Mouse (Mus musculus) v-Abl transformed pro-B cells (cell line): Measurements from ENCODE around the gene Crlf3.
"Not testable (repeated sequence)": the region's sequence is repeated elsewhere in the genome, so short reads cannot be mapped to it uniquely, and the experiment has no call there.

Source experiments
- in situ Hi-C, 2 experiments: fragments of 400-800 bp; cut with MboI; formaldehyde crosslinking; loops; one replicate each; pipeline ENCODE4 v1.15.1; 2025; ENCODE audit not compliant: unreplicated experiment in 2 of 2

Gene Crlf3

GRCm38 (mm10) chr11:80072365-80072764 is 8.4 kb downstream of the Crlf3 start:
- in situ Hi-C loops = loop anchor here in 1 of 2 experiments (10.0 kb wide), 1 partner anchor 548 kb away; the partner anchor contains the start of gene Evi2b

- in situ Hi-C loops = loop anchor here in 1 of 2 experiments (10.0 kb wide), 1 partner anchor 546 kb away; the partner anchor contains the start of gene Evi2b
These were observed 9.8 kb downstream of the Crlf3 start for GRCm38 (mm10) chr11:80071039-80071438.

- in situ Hi-C loops = loop anchor here in 1 of 2 experiments (10.0 kb wide), 1 partner anchor 545 kb away; the partner anchor contains the start of gene Evi2b
These were observed 11.0 kb downstream of the Crlf3 start for GRCm38 (mm10) chr11:80069815-80070214.

- in situ Hi-C loops = no loop called here
These were observed 13.2 kb downstream of the Crlf3 start for GRCm38 (mm10) chr11:80067558-80067957.

- in situ Hi-C loops = not testable (repeated sequence)
These were observed 14.4 kb downstream of the Crlf3 start for GRCm38 (mm10) chr11:80066373-80066772.

- in situ Hi-C loops = no loop called here
These were observed 18.6 kb downstream of the Crlf3 start for GRCm38 (mm10) chr11:80062159-80062558.

- in situ Hi-C loops = no loop called here
These were observed 24.6 kb downstream of the Crlf3 start for GRCm38 (mm10) chr11:80056141-80056540.

- in situ Hi-C loops = no loop called here
These were observed 26.1 kb downstream of the Crlf3 start for GRCm38 (mm10) chr11:80054659-80055058.

- in situ Hi-C loops = no loop called here
These were observed 27.6 kb downstream of the Crlf3 start for GRCm38 (mm10) chr11:80053171-80053570.

GRCm38 (mm10) chr11:80052456-80052855 is 28.3 kb downstream of the Crlf3 start:
- in situ Hi-C loops = no loop called here

GRCm38 (mm10) chr11:80050088-80050487 is 30.7 kb downstream of the Crlf3 start:
- in situ Hi-C loops = no loop called here

- in situ Hi-C loops = loop anchor here (10.0 to 25.0 kb wide), 3 partner anchors 98 to 1565 kb away; partner anchors contain the start of gene Tefm (in 1 of the 2)
These were observed 33.9 kb downstream of the Crlf3 start for GRCm38 (mm10) chr11:80046856-80047255.

GRCm38 (mm10) chr11:80043419-80043817 is 37.4 kb downstream of the Crlf3 start:
- in situ Hi-C loops = loop anchor here (5.0 to 25.0 kb wide), 5 partner anchors 101 to 1569 kb away; partner anchors contain the start of genes Rnf135 (in 1 of the 2) and Tefm (in 1 of the 2)

GRCm38 (mm10) chr11:80042615-80043418 is 38.0 kb downstream of the Crlf3 start:
- in situ Hi-C loops = loop anchor here (5.0 to 25.0 kb wide), 5 partner anchors 102 to 1569 kb away; partner anchors contain the start of genes Rnf135 (in 1 of the 2) and Tefm (in 1 of the 2)

- in situ Hi-C loops = loop anchor here (25.0 kb wide), 2 partner anchors 325 to 1575 kb away; no protein-coding TSS in a partner anchor
These were observed 43.3 kb downstream of the Crlf3 start for GRCm38 (mm10) chr11:80037495-80037894.

- in situ Hi-C loops = loop anchor here in 1 of 2 experiments (5.0 kb wide), 1 partner anchor 371 kb away; no protein-coding TSS in a partner anchor
These were observed 59.5 kb downstream of the Crlf3 start for GRCm38 (mm10) chr11:80021306-80021705.

- in situ Hi-C loops = loop anchor here in 1 of 2 experiments (5.0 kb wide), 1 partner anchor 373 kb away; no protein-coding TSS in a partner anchor
These were observed 61.0 kb downstream of the Crlf3 start for GRCm38 (mm10) chr11:80019792-80020191.

- in situ Hi-C loops = not testable (repeated sequence)
These were observed 64.3 kb downstream of the Crlf3 start for GRCm38 (mm10) chr11:80016533-80016932.
